Mouse (Mus musculus) limb, embryonic 14.5 days (tissue): ENCODE measurements at regions not wholly inside any gene's neighbourhood (a gene's known extent, or its start where the extent isn't known, plus 50 kb on each side); places are given as distances from the start of the nearest gene placed in this dataset.

Experiments used
- ATAC-seq: fragments of 200-750 bp; cut with Nextera tagmentation; 2 replicates; pipeline ENCODE4 v1.8.0; 2017; ENCODE audit warnings: low read depth, moderate number of reproducible peaks, moderate TSS enrichment; ENCODE audit not compliant: low FRiP score
- DNase-seq: peaks from one replicate; pipeline ENCODE4 v3.0.0-alpha.2; 2015; ENCODE audit warnings: low spot score
- H3K27ac ChIP-seq: fragments of 300-500 bp; sonication (generic); replicated peaks from 2 replicates; pipeline ENCODE4 v1.5.1; 2014; ENCODE audit warnings: low read depth, mild to moderate bottlenecking, low read length, moderate library complexity, mixed read lengths
- H3K27me3 ChIP-seq: fragments of 300-500 bp; sonication (generic); 2 replicates; pipeline ENCODE4 v1.6.1; 2014; ENCODE audit warnings: low read length, mixed read lengths; ENCODE audit not compliant: control insufficient read depth, insufficient read depth
- H3K36me3 ChIP-seq: fragments of 300-500 bp; sonication (generic); 2 replicates; pipeline ENCODE4 v1.6.1; 2014; ENCODE audit warnings: mild to moderate bottlenecking, low read length, moderate library complexity, mixed read lengths; ENCODE audit not compliant: control insufficient read depth, insufficient read depth
- H3K4me1 ChIP-seq: fragments of 300-500 bp; sonication (generic); 2 replicates; pipeline ENCODE4 v1.6.1; 2014; ENCODE audit warnings: antibody characterized with exemption, low read length, mixed read lengths; ENCODE audit not compliant: control insufficient read depth, insufficient read depth
- H3K4me2 ChIP-seq: fragments of 300-500 bp; sonication (generic); replicated peaks from 2 replicates; pipeline ENCODE4 v1.6.1; 2014; ENCODE audit warnings: low read depth, mild to moderate bottlenecking, low read length, moderate library complexity; ENCODE audit not compliant: severe bottlenecking
- H3K4me3 ChIP-seq: fragments of 300-500 bp; sonication (generic); replicated peaks from 2 replicates; pipeline ENCODE4 v1.5.1; 2014; ENCODE audit warnings: low read length
- H3K9ac ChIP-seq: fragments of 300-500 bp; sonication (generic); 2 replicates; pipeline ENCODE4 v1.6.1; 2014; ENCODE audit warnings: mild to moderate bottlenecking, low read depth, low read length, moderate library complexity; ENCODE audit not compliant: severe bottlenecking
- H3K9me3 ChIP-seq: fragments of 300-500 bp; sonication (generic); 2 replicates; pipeline ENCODE4 v1.6.1; 2016; ENCODE audit warnings: low read length; ENCODE audit not compliant: control insufficient read depth
- POLR2A ChIP-seq: fragments of 200-500 bp; IDR thresholded peaks from 2 replicates; pipeline ENCODE4 v1.8.0; 2012; ENCODE audit warnings: inconsistent platforms, mild to moderate bottlenecking, moderate library complexity, borderline replicate concordance; ENCODE audit not compliant: insufficient read depth, insufficient read length; ENCODE audit errors: extremely low read depth
- WGBS: fragments of 180-500 bp; shearing (Covaris S2); extraction: QIAGEN DNeasy Blood & Tissue Kit; methylation state at CpG from one replicate; pipeline ENCODE4 v1.1.7; 2014; 5-methylcytosine and 5-hydroxymethylcytosine counted together

GRCm38 (mm10) chr3:33956625-33957023 lies 63.1 kb upstream of the Fxr1 start:
- no peak for TF ChIP-seq POLR2A

DNA sequence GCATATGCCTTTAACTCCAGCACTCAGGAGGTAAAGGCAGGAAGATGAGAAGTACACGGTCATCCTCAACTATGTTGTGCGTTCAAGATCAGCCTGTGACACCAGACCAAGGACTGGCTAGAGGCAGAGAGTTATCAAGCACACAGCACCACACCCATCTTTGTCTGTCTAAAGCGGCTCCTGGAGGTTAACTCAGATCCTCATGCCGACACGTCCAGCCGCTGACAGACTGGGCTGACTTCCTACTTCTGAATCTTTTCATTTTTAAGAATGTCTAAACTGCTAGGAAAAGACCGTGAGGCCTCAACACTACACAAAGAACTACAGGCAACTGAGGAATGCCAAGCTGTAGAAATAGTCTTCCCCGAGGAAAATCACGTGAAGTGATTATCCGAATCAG lies 62.1 kb upstream of the Fxr1 start:
- ATAC-seq (no peak), DNase-seq (no peak)
- no peak for TF ChIP-seq POLR2A
- Histone ChIP-seq H3K27me3 (peaks cover 7% of the 10 kb centered on the region; the same call in 1 of the 2 replicates), H3K9ac (no peak overlapping the region), H3K36me3 (no peaks in the 10 kb centered on the region), H3K4me2 (no peak overlapping the region), H3K4me1 (no peaks in the 10 kb centered on the region), H3K9me3 (no peaks in the 10 kb centered on the region), H3K27ac (no peak overlapping the region), H3K4me3 (no peak overlapping the region)
- WGBS = 88% methylated on average over 10 of the region's 10 CpGs

More at GRCm38 (mm10) chr3:33956625-33957023, 63.1 kb upstream of the Fxr1 start:
- Histone ChIP-seq H3K9ac (no peak overlapping the region), H3K4me3 (no peak overlapping the region), H3K36me3 (no peaks in the 10 kb centered on the region), H3K27me3 (peaks cover 7% of the 10 kb centered on the region; the same call in 1 of the 2 replicates), H3K4me2 (no peak overlapping the region), H3K4me1 (no peaks in the 10 kb centered on the region), H3K27ac (no peak overlapping the region), H3K9me3 (no peaks in the 10 kb centered on the region)
- WGBS = 46% methylated on average over 3 of the region's 3 CpGs
- DNase-seq (no peak), ATAC-seq (no peak)

DNA sequence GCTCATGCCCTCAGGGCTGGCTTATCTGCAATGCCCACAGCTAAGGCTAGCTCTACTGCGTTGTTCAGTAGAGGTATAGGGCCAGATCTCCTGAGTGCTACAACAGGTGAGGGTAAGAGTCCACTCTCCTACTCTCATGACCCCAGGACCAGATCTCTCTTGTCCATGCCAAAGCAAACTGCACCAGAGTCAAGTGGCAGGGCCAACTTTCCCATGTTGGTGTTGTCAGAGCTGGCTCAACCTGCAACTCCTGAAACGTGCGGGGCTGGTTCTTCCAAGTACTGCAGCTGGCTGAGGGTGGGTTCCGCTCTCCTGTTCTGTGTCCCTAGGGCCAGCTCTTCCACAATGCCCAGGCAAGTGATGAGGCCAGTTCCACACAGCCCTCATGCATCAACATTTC lies 61.5 kb upstream of the Fxr1 start:
- DNase-seq (no peak), ATAC-seq (no peak)
- Histone ChIP-seq H3K9ac (no peak overlapping the region), H3K36me3 (no peaks in the 10 kb centered on the region), H3K4me1 (no peaks in the 10 kb centered on the region), H3K9me3 (no peaks in the 10 kb centered on the region), H3K27me3 (peaks cover 7% of the 10 kb centered on the region; the same call in 1 of the 2 replicates), H3K27ac (no peak overlapping the region), H3K4me2 (no peak overlapping the region), H3K4me3 (no peak overlapping the region)
- TF ChIP-seq POLR2A = no peak
- WGBS = 87% methylated on average over 4 of the region's 4 CpGs

GRCm38 (mm10) chr3:33960211-33960610 lies 59.5 kb upstream of the Fxr1 start:
- TF ChIP-seq POLR2A = no peak
- Histone ChIP-seq H3K27me3 (peaks cover 7% of the 10 kb centered on the region; the same call in 1 of the 2 replicates), H3K27ac (no peak overlapping the region), H3K36me3 (no peaks in the 10 kb centered on the region), H3K4me2 (no peak overlapping the region), H3K9ac (no peak overlapping the region), H3K9me3 (no peaks in the 10 kb centered on the region), H3K4me3 (no peak overlapping the region), H3K4me1 (no peaks in the 10 kb centered on the region)
- 55% methylated on average over 6 of the region's 6 CpGs for WGBS
- DNase-seq (no peak), ATAC-seq (no peak)

DNA sequence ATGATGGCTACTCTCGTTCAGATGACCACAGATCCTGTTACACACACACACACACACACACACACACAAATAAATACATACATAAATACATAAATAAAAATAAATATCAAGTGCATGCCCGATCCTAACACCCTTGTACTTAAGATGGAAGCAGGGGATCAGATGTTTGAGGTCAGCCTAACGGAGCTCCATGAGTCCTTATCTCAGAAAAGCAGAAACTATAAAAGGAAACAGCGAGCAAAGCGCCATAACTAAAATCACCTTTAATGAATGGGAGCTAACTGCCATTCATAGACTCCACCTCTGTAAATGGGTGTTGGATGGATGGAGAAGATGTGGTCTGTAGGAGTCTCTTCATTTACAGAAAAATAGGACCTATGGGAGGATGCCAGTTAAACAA lies 56.8 kb upstream of the Fxr1 start:
- Histone ChIP-seq H3K4me3 (no peak overlapping the region), H3K4me2 (no peak overlapping the region), H3K27me3 (no peaks in the 10 kb centered on the region), H3K4me1 (no peaks in the 10 kb centered on the region), H3K9ac (no peak overlapping the region), H3K36me3 (no peaks in the 10 kb centered on the region), H3K9me3 (no peaks in the 10 kb centered on the region), H3K27ac (no peak overlapping the region)
- no peak for DNase-seq
- no peak for ATAC-seq
- TF ChIP-seq POLR2A = no peak
- 86% methylated on average over 5 of the region's 5 CpGs for WGBS

DNA sequence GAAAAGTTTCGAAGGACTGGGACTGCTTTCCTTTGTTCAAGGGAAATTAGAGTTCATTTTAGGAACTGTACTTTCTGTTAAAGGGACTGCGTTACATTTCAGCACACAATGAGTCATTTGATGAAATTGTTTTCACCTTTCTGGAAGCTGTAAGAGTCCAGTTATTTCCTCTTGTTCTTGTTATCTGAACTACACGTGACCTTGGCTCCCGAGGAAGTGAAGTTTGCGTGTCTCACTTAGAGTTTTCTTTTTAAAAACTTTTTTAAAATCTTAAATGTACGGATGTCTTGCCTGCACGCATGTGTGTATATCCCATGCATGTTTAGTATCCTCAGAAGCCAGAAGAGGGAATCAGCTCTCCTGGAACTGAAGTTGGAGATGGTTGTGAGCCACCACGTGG lies 52.6 kb upstream of the Fxr1 start:
- Histone ChIP-seq H3K4me1 (no peaks in the 10 kb centered on the region), H3K4me3 (no peak overlapping the region), H3K9me3 (no peaks in the 10 kb centered on the region), H3K27me3 (no peaks in the 10 kb centered on the region), H3K27ac (no peak overlapping the region), H3K4me2 (no peak overlapping the region), H3K36me3 (no peaks in the 10 kb centered on the region), H3K9ac (no peak overlapping the region)
- TF ChIP-seq POLR2A = no peak
- no peak for ATAC-seq
- 83% methylated on average over 8 of the region's 8 CpGs for WGBS
- no peak for DNase-seq
